Mouse (Mus musculus) adrenal gland, postnatal 14 days (tissue): ENCODE measurements around the gene Arhgap23. TPM values are rescaled to one million over a fixed set of nuclear protein-coding genes. Genes with fewer than 3 reads are reported as not detected.

Source experiments
- DNase-seq: peaks from one replicate; pipeline ENCODE4 v3.0.0; 2021; ENCODE audit warnings: mixed read lengths
- total RNA-seq: library from RNA; stranded (reverse); gene quantifications from 2 replicates; pipeline ENCODE4 v1.2.3, GENCODE M21; 2021

The Arhgap23 gene
- total RNA-seq, 1 experiment from 2014 or later: 32.8 TPM

- peak; percentile 78 for DNase-seq
These were observed 20.6 kb downstream of the Arhgap23 start for GRCm38 (mm10) chr11:97435808-97436491.

- peak; percentile 82 for DNase-seq
These were observed 22.4 kb downstream of the Arhgap23 start for GRCm38 (mm10) chr11:97437745-97438144.

- peak; percentile 59 for DNase-seq
These were observed 23.5 kb downstream of the Arhgap23 start for GRCm38 (mm10) chr11:97438868-97439267.

GRCm38 (mm10) chr11:97439935-97440334 lies 24.6 kb downstream of the Arhgap23 start:
- peak; percentile 90 for DNase-seq

GRCm38 (mm10) chr11:97440441-97440881 lies 25.1 kb downstream of the Arhgap23 start:
- DNase-seq: peak; percentile 70

- peak; percentile 90 for DNase-seq
These were observed 25.8 kb downstream of the Arhgap23 start for GRCm38 (mm10) chr11:97441036-97441657.

- DNase-seq: peak; percentile 56
These were observed 26.4 kb downstream of the Arhgap23 start for GRCm38 (mm10) chr11:97441658-97442125.

- no peak for DNase-seq
These were observed 27.8 kb downstream of the Arhgap23 start for GRCm38 (mm10) chr11:97442891-97443675.

GRCm38 (mm10) chr11:97445596-97445995 lies 30.3 kb downstream of the Arhgap23 start:
- no peak for DNase-seq

GRCm38 (mm10) chr11:97445999-97446511 lies 30.7 kb downstream of the Arhgap23 start:
- DNase-seq: no peak

- DNase-seq: no peak
These were observed 32.6 kb downstream of the Arhgap23 start for GRCm38 (mm10) chr11:97447979-97448378.

GRCm38 (mm10) chr11:97448611-97449394 lies 33.5 kb downstream of the Arhgap23 start:
- peak; percentile 86 for DNase-seq

- peak; percentile 95 for DNase-seq
These were observed 34.4 kb downstream of the Arhgap23 start for GRCm38 (mm10) chr11:97449601-97450293.

GRCm38 (mm10) chr11:97450305-97450922 lies 35.1 kb downstream of the Arhgap23 start:
- peak; percentile 83 for DNase-seq

- no peak for DNase-seq
These were observed 36.3 kb downstream of the Arhgap23 start for GRCm38 (mm10) chr11:97451625-97452024.

- no peak for DNase-seq
These were observed 41.8 kb downstream of the Arhgap23 start for GRCm38 (mm10) chr11:97457120-97457519.

GRCm38 (mm10) chr11:97461307-97461820 lies 46.0 kb downstream of the Arhgap23 start:
- no peak for DNase-seq

GRCm38 (mm10) chr11:97462538-97462937 lies 47.2 kb downstream of the Arhgap23 start:
- no peak for DNase-seq

GRCm38 (mm10) chr11:97463166-97463565 lies 47.8 kb downstream of the Arhgap23 start:
- no peak for DNase-seq

- no peak for DNase-seq
These were observed 48.7 kb downstream of the Arhgap23 start for GRCm38 (mm10) chr11:97463991-97464390.
